Mouse (Mus musculus): ENCODE data around the gene Hoxc9. TPM values are rescaled to one million over a fixed set of nuclear protein-coding genes. Genes with fewer than 3 reads are reported as not detected.

Hoxc9 gene
- polyA plus RNA-seq, 1 experiment from 2014 or later, result 0.49 TPM

DNA sequence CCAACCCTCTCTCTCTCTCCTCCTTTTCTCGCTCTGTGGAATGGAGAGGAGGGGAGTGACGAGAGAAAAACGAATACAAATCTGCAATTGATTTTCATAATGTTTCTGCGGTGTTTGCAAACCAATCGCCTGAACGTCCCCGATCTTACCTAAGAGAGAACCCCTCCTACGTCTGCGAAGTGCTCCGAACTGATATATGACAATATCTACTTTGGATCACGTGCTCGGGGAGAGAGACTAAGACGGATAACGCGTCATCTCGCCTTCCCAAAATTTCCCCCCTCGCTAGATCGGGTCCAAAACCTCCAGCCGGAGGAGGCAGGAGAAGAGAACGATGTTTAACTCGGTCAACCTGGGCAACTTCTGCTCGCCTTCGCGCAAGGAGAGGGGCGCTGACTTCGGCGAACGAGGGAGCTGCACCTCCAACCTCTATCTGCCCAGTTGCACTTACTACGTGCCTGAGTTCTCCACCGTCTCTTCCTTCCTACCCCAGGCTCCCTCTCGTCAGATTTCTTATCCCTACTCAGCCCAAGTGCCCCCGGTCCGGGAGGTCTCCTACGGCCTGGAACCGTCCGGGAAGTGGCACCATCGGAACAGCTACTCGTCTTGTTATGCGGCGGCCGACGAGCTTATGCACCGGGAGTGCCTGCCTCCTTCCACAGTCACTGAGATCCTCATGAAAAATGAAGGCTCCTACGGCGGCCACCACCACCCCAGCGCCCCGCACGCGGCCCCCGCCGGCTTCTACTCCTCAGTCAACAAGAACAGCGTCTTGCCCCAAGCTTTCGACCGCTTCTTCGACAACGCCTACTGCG is 21.8 kb upstream of the Hoxc9 start, which contains the start of gene Hoxc11:
Gene Hoxc11, plus strand, starts transcription at position 236 of the 815 bp plus-strand sequence.
- H3K9me3 ChIP-seq (ENCODE audit: control insufficient read depth, low read length), result no peaks in the 10 kb centered on the region
- H3K27ac ChIP-seq (ENCODE audit: low read depth, low read length), result no peak within 1 kb of the TSS
- H3K4me2 ChIP-seq, result no peak within 1 kb of the TSS
- H3K9ac ChIP-seq (ENCODE audit: low read depth, low read length), result no peak within 1 kb of the TSS
- H3K36me3 ChIP-seq (ENCODE audit: control insufficient read depth, insufficient read depth, low read length), result no peaks in the 10 kb centered on the region
- no peaks in the 10 kb centered on the region for H3K4me1 ChIP-seq (replicated peaks; ENCODE audit: control insufficient read depth, insufficient read depth, low read length)
- H3K4me3 ChIP-seq (ENCODE audit: low read depth, low read length), result no peak within 1 kb of the TSS
- 2% methylated on average over 57 of the region's 57 CpGs for WGBS
- ATAC-seq (replicated peaks; ENCODE audit: low FRiP score) (no peak), DNase-seq (ENCODE audit: low spot score) (no peak)
- H3K27me3 ChIP-seq (replicated peaks; ENCODE audit: control insufficient read depth, insufficient read depth, low read length), result peaks cover 99% of the 10 kb centered on the region

DNA sequence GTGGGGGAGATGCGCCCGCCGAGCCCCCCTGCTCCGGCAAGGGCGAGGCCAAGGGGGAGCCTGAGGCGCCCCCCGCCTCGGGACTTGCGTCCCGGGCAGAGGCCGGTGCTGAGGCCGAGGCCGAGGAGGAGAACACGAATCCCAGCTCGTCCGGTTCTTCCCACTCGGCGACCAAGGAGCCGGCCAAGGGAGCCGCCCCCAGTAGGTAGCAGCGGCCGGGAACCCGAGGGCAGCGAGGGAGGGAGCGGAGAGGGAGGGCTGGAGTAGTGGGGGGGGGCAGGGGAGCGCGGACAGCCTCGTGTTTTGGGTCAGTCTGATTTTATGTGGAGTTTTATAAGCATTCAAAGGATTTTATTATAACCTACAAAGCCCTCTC is 21.2 kb upstream of the Hoxc9 start:
- Histone ChIP-seq H3K4me2 (no peak overlapping the region), H3K4me3 (ENCODE audit: low read depth, low read length) (no peak overlapping the region)

DNA sequence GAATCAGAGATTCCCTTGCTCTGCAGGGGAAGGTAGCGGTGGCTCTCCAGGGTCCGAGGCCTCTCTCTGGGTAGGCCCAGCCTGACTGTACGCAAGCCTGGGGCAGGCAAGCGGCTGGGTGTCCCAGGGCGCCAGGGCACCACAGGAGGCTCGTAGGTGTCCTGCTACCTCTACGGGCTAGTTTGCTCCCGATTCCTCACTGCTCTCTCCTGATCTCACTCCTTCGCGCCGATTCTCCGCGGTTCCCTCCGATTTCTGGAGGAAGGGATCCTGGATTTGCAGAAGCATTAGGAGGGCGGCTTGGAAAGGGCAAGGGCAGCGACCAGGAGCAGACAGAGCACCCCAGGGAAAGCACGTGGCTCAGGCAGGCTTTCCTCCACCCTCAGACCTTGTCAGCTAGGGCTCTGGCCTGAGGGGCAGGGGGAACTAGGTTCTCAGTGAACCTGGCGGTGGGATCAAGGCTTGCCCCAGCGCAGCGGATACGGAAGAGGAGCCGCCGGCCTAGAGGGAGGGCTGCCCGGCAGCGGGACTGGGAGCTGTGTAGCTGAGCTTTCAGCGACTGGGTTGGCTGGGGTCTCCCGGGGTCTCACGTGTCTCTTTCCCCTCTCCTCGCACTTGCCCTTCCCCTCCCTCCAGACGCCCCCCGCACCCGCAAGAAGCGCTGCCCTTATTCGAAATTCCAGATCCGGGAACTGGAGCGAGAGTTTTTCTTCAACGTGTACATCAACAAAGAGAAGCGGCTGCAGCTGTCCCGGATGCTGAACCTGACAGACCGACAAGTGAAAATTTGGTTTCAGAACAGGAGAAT is 20.2 kb upstream of the Hoxc9 start:
- H3K36me3 ChIP-seq (ENCODE audit: control insufficient read depth, insufficient read depth, low read length), result no peaks in the 10 kb centered on the region
- H3K9me3 ChIP-seq (ENCODE audit: control insufficient read depth, low read length), result no peaks in the 10 kb centered on the region
- WGBS, result 1% methylated on average over 40 of the region's 40 CpGs
- DNase-seq (ENCODE audit: low spot score) (no peak), ATAC-seq (replicated peaks; ENCODE audit: low FRiP score) (no peak)
- H3K27ac ChIP-seq (ENCODE audit: low read depth, low read length), result no peak overlapping the region
- no peak overlapping the region for H3K4me3 ChIP-seq (ENCODE audit: low read depth, low read length)
- peaks cover 99% of the 10 kb centered on the region for H3K27me3 ChIP-seq (replicated peaks; ENCODE audit: control insufficient read depth, insufficient read depth, low read length)
- no peak overlapping the region for H3K4me2 ChIP-seq
- no peak overlapping the region for H3K9ac ChIP-seq (ENCODE audit: low read depth, low read length)
- H3K4me1 ChIP-seq (replicated peaks; ENCODE audit: control insufficient read depth, insufficient read depth, low read length), result no peaks in the 10 kb centered on the region

More for the DNA sequence above, 21.2 kb upstream of the Hoxc9 start:
- ATAC-seq (replicated peaks; ENCODE audit: low FRiP score) (no peak), DNase-seq (ENCODE audit: low spot score) (no peak)
- no peak overlapping the region for H3K9ac ChIP-seq (ENCODE audit: low read depth, low read length)
- H3K4me1 ChIP-seq (replicated peaks; ENCODE audit: control insufficient read depth, insufficient read depth, low read length), result no peaks in the 10 kb centered on the region
- peaks cover 99% of the 10 kb centered on the region for H3K27me3 ChIP-seq (replicated peaks; ENCODE audit: control insufficient read depth, insufficient read depth, low read length)
- H3K9me3 ChIP-seq (ENCODE audit: control insufficient read depth, low read length), result no peaks in the 10 kb centered on the region
- H3K27ac ChIP-seq (ENCODE audit: low read depth, low read length), result no peak overlapping the region
- 1% methylated on average over 28 of the region's 28 CpGs for WGBS
- no peaks in the 10 kb centered on the region for H3K36me3 ChIP-seq (ENCODE audit: control insufficient read depth, insufficient read depth, low read length)

DNA sequence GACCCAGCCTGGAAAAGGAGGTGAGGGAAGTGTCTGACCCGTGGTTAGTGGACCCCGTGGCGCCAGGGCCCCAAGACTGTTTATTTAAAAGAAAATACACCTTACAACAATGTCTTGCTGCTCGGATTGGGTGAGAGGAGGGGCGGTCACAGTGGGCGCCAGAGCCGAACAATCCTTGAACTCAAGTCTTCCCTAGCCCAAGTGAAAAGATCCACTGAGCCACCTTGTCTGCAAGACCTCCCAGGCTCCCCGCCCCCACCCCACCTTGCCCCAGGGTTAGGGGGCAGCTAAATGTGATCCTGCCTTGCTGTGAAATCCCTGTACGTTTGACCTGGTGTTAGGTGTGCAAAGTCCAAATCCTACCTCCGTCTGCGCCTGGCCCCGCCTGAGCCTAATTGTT is 19.3 kb upstream of the Hoxc9 start:
- H3K27ac ChIP-seq (ENCODE audit: low read depth, low read length), result no peak overlapping the region
- ATAC-seq (replicated peaks; ENCODE audit: low FRiP score) (no peak), DNase-seq (ENCODE audit: low spot score) (no peak)
- H3K36me3 ChIP-seq (ENCODE audit: control insufficient read depth, insufficient read depth, low read length), result no peaks in the 10 kb centered on the region
- no peak overlapping the region for H3K9ac ChIP-seq (ENCODE audit: low read depth, low read length)
- no peaks in the 10 kb centered on the region for H3K4me1 ChIP-seq (replicated peaks; ENCODE audit: control insufficient read depth, insufficient read depth, low read length)
- H3K9me3 ChIP-seq (ENCODE audit: control insufficient read depth, low read length), result no peaks in the 10 kb centered on the region
- 2% methylated on average over 12 of the region's 12 CpGs for WGBS
- H3K4me2 ChIP-seq, result no peak overlapping the region
- no peak overlapping the region for H3K4me3 ChIP-seq (ENCODE audit: low read depth, low read length)
- peaks cover 99% of the 10 kb centered on the region for H3K27me3 ChIP-seq (replicated peaks; ENCODE audit: control insufficient read depth, insufficient read depth, low read length)

DNA sequence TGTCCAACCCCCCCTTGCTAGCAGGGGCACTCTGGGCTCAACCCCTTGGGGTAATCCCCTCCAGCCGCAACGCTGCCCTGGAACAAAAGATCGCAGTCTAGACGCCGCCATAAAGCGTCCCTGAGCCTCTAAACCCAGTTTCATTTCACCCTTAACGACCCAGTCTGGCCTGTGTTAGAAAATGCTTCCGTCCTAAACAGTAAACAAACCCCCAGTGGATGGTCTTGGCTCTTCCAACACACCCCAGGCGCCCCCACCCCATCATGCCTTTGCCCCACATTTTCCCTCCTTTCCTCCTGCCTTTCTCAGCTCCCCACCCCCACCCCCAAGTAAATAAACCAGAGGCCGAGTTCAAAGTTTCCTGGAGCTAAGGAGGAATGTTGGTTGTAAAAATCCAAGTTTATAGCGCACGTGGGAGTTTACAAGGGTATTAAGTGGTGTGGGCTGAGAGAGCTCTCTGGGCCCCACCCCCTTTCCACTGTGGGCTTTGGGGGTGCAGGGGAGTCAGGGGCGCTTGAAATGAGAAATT is 16.5 kb upstream of the Hoxc9 start:
- WGBS, result 2% methylated on average over 13 of the region's 13 CpGs
- Histone ChIP-seq H3K27ac (ENCODE audit: low read depth, low read length) (no peak overlapping the region), H3K4me1 (replicated peaks; ENCODE audit: control insufficient read depth, insufficient read depth, low read length) (no peaks in the 10 kb centered on the region), H3K4me2 (no peak overlapping the region), H3K27me3 (replicated peaks; ENCODE audit: control insufficient read depth, insufficient read depth, low read length) (peaks cover 98% of the 10 kb centered on the region), H3K9ac (ENCODE audit: low read depth, low read length) (no peak overlapping the region), H3K36me3 (ENCODE audit: control insufficient read depth, insufficient read depth, low read length) (no peaks in the 10 kb centered on the region), H3K9me3 (ENCODE audit: control insufficient read depth, low read length) (no peaks in the 10 kb centered on the region), H3K4me3 (ENCODE audit: low read depth, low read length) (no peak overlapping the region)
- DNase-seq (ENCODE audit: low spot score), result no peak
- ATAC-seq (replicated peaks; ENCODE audit: low FRiP score), result no peak

DNA sequence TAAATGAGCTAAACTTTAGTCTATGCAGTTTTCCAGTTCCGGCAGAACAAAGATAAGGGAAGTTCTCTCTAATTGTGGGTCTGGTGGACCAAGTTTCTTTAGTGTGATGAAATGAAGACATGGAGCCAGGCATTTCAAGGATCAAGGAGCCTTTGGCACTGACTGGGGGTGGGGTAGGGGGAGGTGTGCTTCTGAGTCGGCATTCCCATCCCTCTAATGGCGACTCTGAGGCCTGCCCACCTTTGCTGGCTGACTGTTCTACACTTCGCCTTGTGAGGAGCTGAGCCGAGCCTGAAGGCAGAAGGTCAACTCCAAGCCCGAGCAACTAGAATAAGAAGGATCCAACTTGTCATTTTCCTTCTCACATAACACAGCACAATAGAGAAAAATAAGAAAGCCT is 14.5 kb upstream of the Hoxc9 start:
- 5% methylated on average over 6 of the region's 6 CpGs for WGBS
- peaks cover 98% of the 10 kb centered on the region for H3K27me3 ChIP-seq (replicated peaks; ENCODE audit: control insufficient read depth, insufficient read depth, low read length)
- no peaks in the 10 kb centered on the region for H3K9me3 ChIP-seq (ENCODE audit: control insufficient read depth, low read length)
- no peak overlapping the region for H3K4me3 ChIP-seq (ENCODE audit: low read depth, low read length)
- ATAC-seq (replicated peaks; ENCODE audit: low FRiP score) (no peak), DNase-seq (ENCODE audit: low spot score) (no peak)
- H3K27ac ChIP-seq (ENCODE audit: low read depth, low read length), result no peak overlapping the region
- no peak overlapping the region for H3K9ac ChIP-seq (ENCODE audit: low read depth, low read length)
- H3K4me1 ChIP-seq (replicated peaks; ENCODE audit: control insufficient read depth, insufficient read depth, low read length), result peaks cover 3% of the 10 kb centered on the region; the same call in 1 of the 2 replicates
- H3K36me3 ChIP-seq (ENCODE audit: control insufficient read depth, insufficient read depth, low read length), result no peaks in the 10 kb centered on the region
- no peak overlapping the region for H3K4me2 ChIP-seq

DNA sequence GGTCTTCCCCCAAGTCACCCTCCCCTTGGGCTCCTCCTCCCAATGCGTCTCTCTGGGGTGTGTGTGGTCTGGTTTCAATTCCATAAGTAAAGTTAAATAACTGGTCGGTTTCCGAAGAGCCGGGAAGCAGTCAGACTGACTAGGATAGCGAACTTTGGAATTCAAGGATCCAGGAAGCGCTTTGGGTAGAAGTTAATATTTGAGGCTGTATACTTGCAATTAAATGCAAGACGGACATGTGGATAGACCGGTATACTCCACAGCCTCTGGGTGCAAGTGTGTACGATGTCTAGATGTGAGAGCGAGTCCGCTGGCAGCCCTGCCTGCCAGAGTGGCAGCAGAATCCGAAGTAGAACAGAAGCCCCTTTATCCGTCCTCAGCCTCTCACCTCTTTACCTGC is 13.7 kb upstream of the Hoxc9 start:
- WGBS, result 4% methylated on average over 13 of the region's 13 CpGs
- peaks cover 98% of the 10 kb centered on the region for H3K27me3 ChIP-seq (replicated peaks; ENCODE audit: control insufficient read depth, insufficient read depth, low read length)
- H3K27ac ChIP-seq (ENCODE audit: low read depth, low read length), result no peak overlapping the region
- no peak overlapping the region for H3K4me2 ChIP-seq
- ATAC-seq (replicated peaks; ENCODE audit: low FRiP score), result no peak
- no peak overlapping the region for H3K9ac ChIP-seq (ENCODE audit: low read depth, low read length)
- no peaks in the 10 kb centered on the region for H3K36me3 ChIP-seq (ENCODE audit: control insufficient read depth, insufficient read depth, low read length)
- H3K4me1 ChIP-seq (replicated peaks; ENCODE audit: control insufficient read depth, insufficient read depth, low read length), result peaks cover 3% of the 10 kb centered on the region; the same call in 1 of the 2 replicates
- no peak overlapping the region for H3K4me3 ChIP-seq (ENCODE audit: low read depth, low read length)
- no peak for DNase-seq (ENCODE audit: low spot score)
- no peaks in the 10 kb centered on the region for H3K9me3 ChIP-seq (ENCODE audit: control insufficient read depth, low read length)

DNA sequence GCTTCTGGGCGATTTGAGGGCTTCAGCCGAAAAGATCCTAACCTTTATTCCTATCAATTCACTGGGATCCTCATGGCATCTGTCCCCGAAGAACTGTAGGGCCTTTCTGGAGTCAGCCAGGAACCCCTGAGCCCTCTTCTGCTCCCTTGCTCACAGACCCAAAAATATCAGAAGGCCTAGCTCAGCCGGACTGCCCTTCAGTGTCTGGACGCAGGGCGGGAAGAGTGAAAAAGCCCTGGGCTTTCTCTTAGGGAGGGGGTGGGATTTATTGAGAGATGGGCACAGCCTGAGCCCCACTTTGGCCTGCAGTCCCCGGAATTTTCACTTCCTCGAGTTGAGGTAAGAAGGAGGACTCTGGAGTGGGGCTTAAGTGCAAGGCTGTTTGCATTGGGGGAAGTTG is 13.0 kb upstream of the Hoxc9 start:
- no peak overlapping the region for H3K4me2 ChIP-seq
- H3K9ac ChIP-seq (ENCODE audit: low read depth, low read length), result no peak overlapping the region
- H3K9me3 ChIP-seq (ENCODE audit: control insufficient read depth, low read length), result no peaks in the 10 kb centered on the region
- peaks cover 3% of the 10 kb centered on the region; the same call in 1 of the 2 replicates for H3K4me1 ChIP-seq (replicated peaks; ENCODE audit: control insufficient read depth, insufficient read depth, low read length)
- H3K27me3 ChIP-seq (replicated peaks; ENCODE audit: control insufficient read depth, insufficient read depth, low read length), result peaks cover 97% of the 10 kb centered on the region
- DNase-seq (ENCODE audit: low spot score) (no peak), ATAC-seq (replicated peaks; ENCODE audit: low FRiP score) (no peak)
- no peak overlapping the region for H3K27ac ChIP-seq (ENCODE audit: low read depth, low read length)
- no peaks in the 10 kb centered on the region for H3K36me3 ChIP-seq (ENCODE audit: control insufficient read depth, insufficient read depth, low read length)
- no peak overlapping the region for H3K4me3 ChIP-seq (ENCODE audit: low read depth, low read length)
- WGBS, result 4% methylated on average over 8 of the region's 8 CpGs
